Mouse (Mus musculus): ENCODE data around the gene Taar8b.
A peak's percentile ranks its signal among the peaks of the same experiment; 100 is the strongest.
"Not testable (repeated sequence)": the region's sequence is repeated elsewhere in the genome, so short reads cannot be mapped to it uniquely, and the experiment has no call there.

Taar8b gene

DNA sequence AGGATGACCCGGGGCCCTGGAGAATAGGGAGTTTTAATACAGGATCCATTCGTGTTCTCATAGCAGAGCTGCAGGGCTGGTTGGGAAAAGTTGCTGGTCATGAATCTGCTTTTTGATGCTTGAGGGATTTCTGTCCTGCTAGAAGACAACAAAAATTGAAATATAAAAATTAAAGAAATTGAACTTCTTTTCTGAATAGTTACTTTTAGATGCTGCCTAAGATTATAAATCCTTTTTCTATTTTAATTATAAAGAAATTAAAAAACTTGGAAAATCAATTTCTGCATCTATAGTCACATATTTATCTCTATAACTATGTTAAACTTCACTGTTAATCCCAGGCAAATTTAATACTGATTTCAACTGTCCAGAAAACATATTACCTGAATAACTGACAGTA is at the start of gene Taar8b:
Taar8b (minus strand) TSS at position 101 of the 400 bp plus-strand sequence.
- no peak for ATAC-seq (ENCODE audit: low TSS enrichment)

DNA sequence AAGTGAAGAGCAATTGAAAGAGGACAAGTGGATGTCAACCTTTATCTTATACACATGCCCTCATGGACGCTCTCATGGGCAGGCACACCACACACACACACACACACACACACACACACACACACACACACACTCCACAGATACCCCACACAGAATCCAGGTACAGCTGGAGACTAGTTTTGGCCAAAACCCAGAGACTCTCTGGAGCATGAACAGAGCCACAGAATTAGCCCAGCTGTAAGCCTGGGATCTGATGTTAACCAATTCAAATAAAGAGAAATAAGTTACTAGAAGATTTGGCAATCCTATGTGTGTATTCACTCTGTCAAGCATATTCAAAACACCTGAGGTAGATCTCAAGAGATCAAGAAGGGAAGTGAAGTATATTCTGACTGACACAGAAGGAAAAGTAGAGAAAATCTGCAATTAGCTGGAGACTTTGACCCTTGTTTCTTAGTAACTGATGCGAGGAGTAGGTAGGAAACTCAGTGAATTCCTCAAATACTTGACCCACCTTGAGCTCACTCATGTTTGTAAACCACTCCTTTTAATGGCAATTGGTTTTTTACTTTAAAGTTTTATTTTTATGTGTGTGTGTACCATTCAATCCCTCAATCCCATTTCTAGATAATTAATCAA is 46.6 kb upstream of the Taar8b start:
- ATAC-seq (ENCODE audit: low TSS enrichment): no peak

GRCm38 (mm10) chr10:24134071-24134645 is 42.1 kb upstream of the Taar8b start:
- ATAC-seq (ENCODE audit: low TSS enrichment): no peak

DNA sequence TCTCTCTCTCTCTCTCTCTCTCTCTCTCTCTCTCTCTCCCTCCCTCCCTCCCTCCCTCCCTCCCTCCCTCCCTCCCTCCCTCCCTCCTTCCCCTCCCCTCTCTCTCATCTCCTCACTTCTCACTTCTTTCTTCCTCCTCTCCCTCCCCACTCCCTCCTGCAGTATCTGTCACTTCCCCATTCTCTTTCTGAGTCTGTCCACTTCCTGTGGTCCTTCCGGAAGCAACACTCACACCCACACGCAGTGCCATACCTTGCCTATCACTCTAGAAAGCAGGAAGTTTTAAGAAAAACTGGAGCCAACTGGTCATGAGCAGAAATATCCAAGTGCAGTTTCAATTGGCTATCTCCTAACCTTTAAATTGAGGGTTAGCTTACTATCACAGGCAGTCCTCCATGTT is 41.0 kb upstream of the Taar8b start:
- ATAC-seq (ENCODE audit: low TSS enrichment): no peak

- ATAC-seq (ENCODE audit: low TSS enrichment): 0 out of 2 replicates have a peak, but pooled peaks have one; percentile 31
Measured at GRCm38 (mm10) chr10:24132273-24132672, 40.2 kb upstream of the Taar8b start.

- ATAC-seq (ENCODE audit: low TSS enrichment): peak; percentile 88
Measured at GRCm38 (mm10) chr10:24131451-24132262, 39.6 kb upstream of the Taar8b start.

GRCm38 (mm10) chr10:24111116-24111778 is 19.2 kb upstream of the Taar8b start:
- ATAC-seq (ENCODE audit: low TSS enrichment): peak; percentile 87

DNA sequence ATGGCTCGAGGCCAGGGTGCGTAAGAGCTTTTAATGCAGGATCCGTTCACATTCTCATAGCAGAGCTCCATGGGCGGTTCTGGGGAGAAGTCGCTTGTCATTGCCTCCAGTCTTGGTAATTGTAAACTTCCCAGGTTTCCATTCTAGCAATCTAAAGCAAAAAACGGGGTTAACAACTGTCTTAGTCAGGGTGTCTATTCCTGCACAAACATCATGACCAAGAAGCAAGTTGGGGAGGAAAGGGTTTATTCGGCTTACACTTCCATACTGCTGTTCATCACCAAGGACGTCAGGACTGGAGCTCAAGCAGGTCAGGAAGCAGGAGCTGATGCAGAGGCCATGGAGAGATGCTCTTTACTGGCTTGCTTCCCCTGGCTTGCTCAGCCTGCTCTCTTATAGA is 17.3 kb upstream of the Taar8b start, which contains the start of gene Taar9:
Taar9 (minus strand) TSS at position 101 of the 400 bp plus-strand sequence.
- ATAC-seq (ENCODE audit: low TSS enrichment): not testable (repeated sequence)

DNA sequence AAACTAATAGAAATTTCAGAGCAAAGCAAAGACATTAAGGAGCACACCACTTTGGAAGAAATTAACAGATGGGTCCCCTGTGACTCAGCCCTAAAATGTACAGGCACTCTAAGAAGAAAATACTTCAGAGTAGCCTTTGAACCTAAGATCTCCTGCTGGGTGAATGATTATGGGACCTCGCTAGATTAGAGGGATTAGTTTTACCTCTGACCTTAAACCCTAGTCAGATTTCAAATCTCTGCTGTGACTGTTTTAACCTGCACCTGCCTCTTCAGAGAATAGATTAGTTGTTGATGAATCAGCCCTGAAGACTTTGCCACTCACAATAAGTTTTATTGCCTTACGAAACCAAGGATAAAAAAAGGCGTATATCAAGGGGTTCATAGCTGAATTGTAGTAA is 16.1 kb upstream of the Taar8b start:
- no peak for ATAC-seq (ENCODE audit: low TSS enrichment)

- no peak for ATAC-seq (ENCODE audit: low TSS enrichment)
Measured at GRCm38 (mm10) chr10:24107747-24108146, 15.7 kb upstream of the Taar8b start.

GRCm38 (mm10) chr10:24103299-24103698 is 11.2 kb upstream of the Taar8b start:
- not testable (repeated sequence) for ATAC-seq (ENCODE audit: low TSS enrichment)

DNA sequence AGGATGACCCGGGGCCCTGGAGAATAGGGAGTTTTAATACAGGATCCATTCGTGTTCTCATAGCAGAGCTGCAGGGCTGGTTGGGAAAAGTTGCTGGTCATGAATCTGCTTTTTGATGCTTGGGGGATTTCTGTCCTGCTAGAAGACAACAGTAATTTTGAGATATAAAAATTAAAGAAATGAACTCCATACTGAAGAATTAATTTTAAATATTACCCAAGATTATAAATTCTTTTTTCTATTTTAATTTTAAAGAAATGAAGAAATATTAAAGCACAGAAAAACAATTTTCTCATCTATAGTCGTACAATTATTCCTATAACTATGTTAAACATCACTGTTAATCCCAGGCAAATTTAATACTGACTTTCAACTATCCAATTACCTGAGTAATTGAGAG is 9.7 kb upstream of the Taar8b start, which contains the start of gene Taar8c:
Taar8c (minus strand) TSS at position 101 of the 400 bp plus-strand sequence.
- not testable (repeated sequence) for ATAC-seq (ENCODE audit: low TSS enrichment)

- ATAC-seq (ENCODE audit: low TSS enrichment): not testable (repeated sequence)
Measured at GRCm38 (mm10) chr10:24097010-24097409, 4.9 kb upstream of the Taar8b start.

- no peak for ATAC-seq (ENCODE audit: low TSS enrichment)
Measured at GRCm38 (mm10) chr10:24087168-24087567, 4.9 kb downstream of the Taar8b start.

- no peak for ATAC-seq (ENCODE audit: low TSS enrichment)
Measured at GRCm38 (mm10) chr10:24086555-24086954, 5.5 kb downstream of the Taar8b start.

DNA sequence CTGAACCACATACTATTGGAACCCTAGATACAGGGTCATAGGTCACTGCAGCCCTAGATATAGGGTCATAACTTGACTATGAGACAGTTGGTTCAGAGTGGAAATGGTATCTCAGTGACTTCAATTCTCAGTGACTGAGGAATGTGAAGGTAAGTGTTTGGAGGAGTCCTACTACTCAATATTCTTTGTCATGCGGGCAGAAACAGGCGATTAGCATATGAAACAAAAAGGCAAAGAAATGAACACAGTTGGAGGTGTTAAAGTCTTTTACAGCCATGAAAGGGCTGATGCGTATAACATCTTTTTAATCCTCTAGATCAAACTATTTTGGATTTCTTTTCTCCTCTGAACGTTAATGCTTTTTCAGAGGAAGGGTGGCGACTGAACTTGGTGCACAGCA is 6.2 kb downstream of the Taar8b start:
- no peak for ATAC-seq (ENCODE audit: low TSS enrichment)

- peak; percentile 95 for ATAC-seq (ENCODE audit: low TSS enrichment)
Measured at GRCm38 (mm10) chr10:24080166-24080565, 11.9 kb downstream of the Taar8b start.

DNA sequence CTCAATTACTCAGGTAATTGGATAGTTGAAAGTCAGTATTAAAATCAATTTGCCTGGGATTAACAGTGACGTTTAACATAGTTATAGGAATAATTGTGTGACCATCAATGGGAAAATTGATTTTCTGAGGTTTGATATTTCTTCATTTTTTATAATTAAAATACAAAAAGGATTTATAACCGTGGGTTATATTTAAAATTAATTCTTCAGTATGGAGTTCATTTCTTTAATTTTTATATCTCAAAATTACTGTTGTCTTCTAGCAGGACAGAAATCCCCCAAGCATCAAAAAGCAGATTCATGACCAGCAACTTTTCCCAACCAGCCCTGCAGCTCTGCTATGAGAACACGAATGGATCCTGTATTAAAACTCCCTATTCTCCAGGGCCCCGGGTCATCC is 15.9 kb downstream of the Taar8b start, which contains the start of gene Taar8a:
Taar8a (plus strand) TSS at position 301 of the 400 bp plus-strand sequence.
- not testable (repeated sequence) for ATAC-seq (ENCODE audit: low TSS enrichment)

DNA sequence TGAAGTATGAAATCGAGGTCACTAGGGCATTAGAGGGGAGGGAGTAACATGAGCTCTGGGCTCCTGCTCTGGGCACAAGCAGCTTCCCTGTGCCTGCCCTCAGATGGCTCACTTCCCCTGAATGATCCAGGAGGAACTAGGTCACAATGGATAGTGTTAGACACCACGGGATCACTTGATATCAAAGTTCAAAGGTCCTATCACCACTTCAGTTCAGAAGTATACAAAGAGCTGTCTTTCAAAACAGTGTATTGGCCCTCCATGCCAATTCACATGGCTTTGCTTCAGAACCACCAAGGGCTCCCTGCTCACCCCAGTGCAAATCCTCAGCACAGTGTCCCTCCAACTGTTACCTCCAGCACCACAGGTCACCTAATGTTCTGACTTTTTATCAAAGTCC is 17.3 kb downstream of the Taar8b start:
- ATAC-seq (ENCODE audit: low TSS enrichment): not testable (repeated sequence)

DNA sequence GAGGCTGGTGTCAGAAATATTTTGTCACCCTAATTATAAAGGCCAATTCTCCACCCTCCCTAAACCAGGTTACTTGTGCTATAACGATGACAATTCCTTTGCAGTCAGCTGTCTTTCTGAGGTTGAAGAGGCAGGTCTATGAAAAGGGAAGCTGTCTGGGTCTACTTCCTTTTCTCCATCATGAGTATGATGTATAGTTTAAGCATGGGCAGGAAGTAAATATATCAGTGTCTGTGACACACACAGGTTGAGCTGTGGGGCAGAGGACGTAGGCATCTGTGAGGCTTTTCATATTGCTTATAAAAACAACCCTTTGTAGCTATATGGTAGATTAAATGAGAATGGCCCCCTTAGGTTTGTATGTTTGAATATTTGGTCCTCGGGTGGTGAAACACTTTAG is 33.1 kb downstream of the Taar8b start:
- no peak for ATAC-seq (ENCODE audit: low TSS enrichment)

- ATAC-seq (ENCODE audit: low TSS enrichment): no peak
Measured at GRCm38 (mm10) chr10:24052039-24052438, 40.1 kb downstream of the Taar8b start.

DNA sequence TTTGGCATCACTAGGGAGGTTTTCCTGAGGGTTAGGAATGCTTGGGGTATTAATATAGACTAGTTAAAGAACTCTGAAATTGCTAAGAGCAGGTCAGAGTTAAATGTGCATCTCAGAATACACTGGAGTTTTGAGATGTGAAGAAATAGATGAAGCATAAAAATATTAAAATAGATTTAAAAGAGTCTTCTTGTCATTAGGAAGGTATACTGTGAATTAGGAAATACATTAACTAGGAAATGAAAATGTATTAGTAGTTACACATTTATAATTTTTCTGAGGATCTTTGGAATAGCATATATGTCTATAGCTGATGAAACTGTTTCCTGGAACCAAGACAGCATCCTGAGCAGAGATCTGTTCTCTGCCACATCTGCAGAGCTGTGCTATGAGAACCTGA is 42.9 kb downstream of the Taar8b start, which contains the start of gene Taar7f:
Taar7f (plus strand) TSS at position 301 of the 400 bp plus-strand sequence.
- ATAC-seq (ENCODE audit: low TSS enrichment): no peak

All from frontal cortex, adult (tissue).